Mouse (Mus musculus): ENCODE data around the gene Gm45713.
A peak's percentile ranks its signal among the peaks of the same experiment; 100 is the strongest.

- peak in 1 of 2 experiments; percentile 52; a peak in 1 of 4 replicates for TF ChIP-seq POLR2A (IDR thresholded peaks at IDR 0.05; ENCODE audit: control insufficient read depth in 1 of 2, insufficient read depth in 1 of 2, low read depth in 1 of 2, low read length in 2 of 2, poor library complexity in 1 of 2)
- peak; percentile 62 for TF ChIP-seq CHD2 (IDR thresholded peaks at IDR 0.05; ENCODE audit: low read length)
- peak; percentile 53; the same call in 1 of the 2 replicates for TF ChIP-seq USF1 (IDR thresholded peaks at IDR 0.05; ENCODE audit: low read depth, low read length)
- peak; percentile 42; the same call in 1 of the 2 replicates for TF ChIP-seq NELFE (IDR thresholded peaks at IDR 0.05; ENCODE audit: low read depth, low read length)
- TF ChIP-seq POLR2AphosphoS5 (IDR thresholded peaks at IDR 0.05; ENCODE audit: borderline replicate concordance, low read depth, low read length), result no peak
- no peak for TF ChIP-seq CTCF (IDR thresholded peaks at IDR 0.05 in 2 of 3, conservative IDR thresholded peaks at IDR 0.05 in 1 of 3; ENCODE audit: control insufficient read depth in 1 of 3, insufficient read depth in 1 of 3, low read depth in 2 of 3, low read length in 3 of 3, poor library complexity in 1 of 3, severe bottlenecking in 1 of 3)
- TF ChIP-seq CHD1 (IDR thresholded peaks at IDR 0.05; ENCODE audit: low read depth, low read length), result no peak
- peak; percentile 97 to 98 for TF ChIP-seq EP300 (IDR thresholded peaks at IDR 0.05; ENCODE audit: low read depth in 1 of 2, low read length in 2 of 2)
These were observed 1.4 kb upstream of the Gm45713 start for GRCm38 (mm10) chr7:45137171-45138006.

Measured in MEL (cell line).